Mouse (Mus musculus) mouse trophoblast stem cell (cell line): ENCODE data around the gene Zfp213.
"Not testable (repeated sequence)": the region's sequence is repeated elsewhere in the genome, so short reads cannot be mapped to it uniquely, and the experiment has no call there.

Experiments
- in situ Hi-C, 2 experiments: fragments of 300-500 bp; cut with MseI, MboI; formaldehyde crosslinking; loops; 2 replicates in 1 of 2; 3 replicates in 1 of 2; pipeline ENCODE4 v1.15.1; 2025

The Zfp213 gene

GRCm38 (mm10) chr17:23546702-23547505 lies 17.1 kb downstream of the Zfp213 start:
- in situ Hi-C loops, result no loop called here

GRCm38 (mm10) chr17:23546333-23546701 lies 17.7 kb downstream of the Zfp213 start:
- in situ Hi-C loops, result no loop called here

GRCm38 (mm10) chr17:23545841-23546240 lies 18.2 kb downstream of the Zfp213 start:
- in situ Hi-C loops, result no loop called here

GRCm38 (mm10) chr17:23544766-23545165 lies 19.3 kb downstream of the Zfp213 start:
- in situ Hi-C loops, result no loop called here

GRCm38 (mm10) chr17:23543983-23544382 lies 20.1 kb downstream of the Zfp213 start:
- in situ Hi-C loops, result no loop called here

- in situ Hi-C loops, result no loop called here
Measured at GRCm38 (mm10) chr17:23543325-23543724, 20.7 kb downstream of the Zfp213 start.

- in situ Hi-C loops, result no loop called here
Measured at GRCm38 (mm10) chr17:23542835-23543234, 21.2 kb downstream of the Zfp213 start.

- in situ Hi-C loops, result no loop called here
Measured at GRCm38 (mm10) chr17:23542004-23542720, 21.9 kb downstream of the Zfp213 start.

GRCm38 (mm10) chr17:23540605-23541475 lies 23.2 kb downstream of the Zfp213 start:
- in situ Hi-C loops, result no loop called here

- in situ Hi-C loops, result no loop called here
Measured at GRCm38 (mm10) chr17:23540106-23540505, 23.9 kb downstream of the Zfp213 start.

- in situ Hi-C loops, result no loop called here
Measured at GRCm38 (mm10) chr17:23539608-23540007, 24.4 kb downstream of the Zfp213 start.

- in situ Hi-C loops, result no loop called here
Measured at GRCm38 (mm10) chr17:23538299-23539015, 25.6 kb downstream of the Zfp213 start.

- in situ Hi-C loops, result no loop called here
Measured at GRCm38 (mm10) chr17:23537554-23538255, 26.3 kb downstream of the Zfp213 start.

GRCm38 (mm10) chr17:23535046-23535788 lies 28.8 kb downstream of the Zfp213 start:
- in situ Hi-C loops, result not testable (repeated sequence)

GRCm38 (mm10) chr17:23533591-23534490 lies 30.2 kb downstream of the Zfp213 start:
- in situ Hi-C loops, result not testable (repeated sequence)

- in situ Hi-C loops, result not testable (repeated sequence)
Measured at GRCm38 (mm10) chr17:23531408-23531807, 32.6 kb downstream of the Zfp213 start.

- in situ Hi-C loops, result not testable (repeated sequence)
Measured at GRCm38 (mm10) chr17:23522941-23523732, 40.9 kb downstream of the Zfp213 start.
